Mouse (Mus musculus): Measurements from ENCODE around the gene Grik4. TPM values are rescaled to one million over a fixed set of nuclear protein-coding genes. Genes with fewer than 3 reads are reported as not detected.

The Grik4 gene
- total RNA-seq, 2 experiments from 2014 or later, result 0.11 to 0.36 TPM

DNA sequence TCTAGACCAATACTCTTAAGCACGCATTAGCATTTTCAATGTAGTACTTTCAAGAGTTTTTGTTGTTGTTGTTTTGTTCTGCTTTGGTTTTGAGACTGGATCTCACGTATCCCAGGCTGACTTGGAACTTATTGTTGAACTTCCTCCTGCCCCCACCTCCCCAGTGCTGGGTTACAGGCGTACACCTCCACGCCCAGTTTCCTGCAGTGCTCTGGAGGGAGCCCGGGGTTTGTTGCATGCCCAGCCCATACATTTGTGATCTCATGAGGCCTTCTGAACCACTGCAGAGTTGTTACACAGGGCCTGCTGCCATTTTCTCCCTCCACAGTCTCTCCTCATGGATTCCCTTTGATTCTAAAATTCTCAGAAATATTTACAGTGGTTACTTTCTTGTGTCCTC is 201.9 kb downstream of the Grik4 start:
- no peak for DNase-seq

DNA sequence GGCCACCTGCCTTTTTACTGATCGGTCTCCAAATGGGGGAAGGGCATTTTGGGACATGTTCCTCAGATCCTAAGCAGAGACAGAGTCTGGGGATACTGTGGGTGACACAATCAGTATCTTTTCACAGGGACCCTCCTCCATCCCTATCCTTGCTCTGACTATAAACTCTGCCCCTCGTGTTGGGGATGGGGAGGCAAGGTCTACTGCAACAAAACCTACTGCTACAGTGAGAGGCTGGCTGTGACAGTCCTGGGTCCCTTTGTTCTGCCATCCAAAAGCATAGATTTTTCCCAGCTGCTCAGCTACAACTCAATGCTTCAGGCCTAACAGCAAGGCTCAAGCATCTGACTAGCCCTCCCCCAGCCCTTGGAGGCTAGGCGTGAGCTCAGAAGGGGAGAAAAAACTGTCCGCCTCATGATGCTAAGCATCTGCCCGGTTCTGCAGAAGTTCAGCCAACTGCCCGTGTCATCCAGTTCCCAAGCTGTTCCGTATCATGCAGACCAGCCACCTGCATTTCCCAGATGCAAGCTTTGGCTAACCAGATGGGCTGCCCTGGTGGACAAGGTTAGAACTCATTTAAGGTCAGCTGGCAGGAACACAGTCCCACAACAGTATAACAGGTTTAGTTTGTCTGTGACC is 207.5 kb downstream of the Grik4 start:
- DNase-seq, result no peak

DNA sequence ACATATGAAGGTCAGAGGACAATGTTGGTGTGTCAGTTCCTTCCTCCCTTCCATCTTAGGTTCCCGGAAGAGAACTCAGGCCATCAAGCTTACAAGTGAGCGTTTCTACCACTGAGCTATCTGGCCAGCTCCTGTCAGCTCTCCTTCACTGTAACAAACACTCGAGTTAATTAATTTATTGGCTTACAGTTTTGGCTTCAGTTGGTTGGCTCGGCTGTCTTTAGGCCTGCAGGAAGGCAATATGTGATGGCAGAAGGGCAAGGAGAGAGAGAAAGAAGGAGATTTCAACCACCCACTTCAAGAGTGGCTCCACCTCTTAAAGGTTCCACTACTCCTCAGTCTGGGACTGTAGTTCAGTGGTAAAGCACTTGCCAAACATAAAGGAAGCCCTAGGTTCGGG is 209.2 kb downstream of the Grik4 start:
- no peak for DNase-seq

DNA sequence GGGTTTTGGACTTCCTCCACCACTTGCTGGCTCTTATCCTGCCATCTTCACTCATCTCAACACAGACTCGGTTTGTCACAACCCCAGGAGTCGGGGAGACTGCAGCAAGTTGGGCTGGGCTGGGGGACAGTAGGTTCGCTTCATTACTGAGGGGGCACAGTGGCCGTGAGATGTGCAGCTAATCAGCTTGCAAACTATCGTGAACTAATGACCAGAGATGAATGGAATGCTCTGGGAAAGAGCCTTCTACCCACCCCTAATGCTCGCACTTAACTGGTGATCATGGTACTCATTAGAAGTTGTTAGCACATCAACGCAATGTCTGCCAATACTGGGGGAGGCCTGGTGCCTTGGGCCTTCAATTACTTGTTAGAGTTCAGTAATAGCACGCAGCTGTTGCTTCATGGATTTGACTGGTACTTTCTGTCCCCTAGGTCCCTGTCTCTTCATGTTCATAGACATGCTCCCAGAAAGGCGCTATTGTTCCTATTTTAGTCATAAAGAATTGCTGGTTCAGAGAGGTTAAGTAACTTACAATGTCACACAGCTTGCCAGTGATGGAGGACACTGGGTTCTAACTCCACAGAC is 211.5 kb downstream of the Grik4 start:
- no peak for DNase-seq

DNA sequence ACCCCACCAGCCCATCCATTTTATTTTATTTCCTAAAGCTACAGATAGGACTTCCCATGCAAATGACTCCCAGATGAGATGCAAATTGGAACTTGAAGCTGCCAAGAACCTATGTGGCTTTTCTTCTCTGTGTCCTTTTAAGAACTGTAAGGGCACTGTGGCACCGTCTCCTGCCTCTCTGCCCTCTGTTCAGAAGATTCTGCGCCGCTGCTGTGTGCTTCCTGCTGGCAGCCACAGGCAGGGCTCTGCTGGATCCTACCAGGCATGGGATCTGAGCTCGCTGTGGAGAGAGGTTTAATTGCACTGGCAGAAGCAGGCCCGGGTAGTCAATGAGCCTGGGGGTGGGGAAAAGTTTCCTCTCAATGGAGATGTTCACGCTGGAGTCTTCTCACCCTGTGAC is 215.8 kb downstream of the Grik4 start:
- no peak for DNase-seq

DNA sequence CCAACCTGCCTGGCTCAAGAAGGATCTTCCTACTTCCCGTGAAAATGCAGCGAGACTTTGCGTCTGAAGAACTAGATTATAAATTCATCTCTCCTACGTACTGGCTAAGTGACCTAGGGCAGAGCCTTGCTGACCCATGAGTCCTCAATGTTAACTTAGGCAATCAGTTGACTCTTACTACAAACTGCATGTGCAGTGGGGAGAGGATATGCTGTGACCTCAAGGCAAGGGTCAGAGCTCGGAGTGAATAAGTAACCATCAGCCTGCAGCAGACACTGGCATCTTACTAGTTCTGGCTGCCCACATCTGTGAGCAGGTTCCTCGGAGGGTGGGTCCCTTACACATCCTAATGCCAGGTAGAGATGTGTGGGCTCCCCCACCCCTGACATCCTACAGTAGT is 216.6 kb downstream of the Grik4 start:
- DNase-seq, result no peak

DNA sequence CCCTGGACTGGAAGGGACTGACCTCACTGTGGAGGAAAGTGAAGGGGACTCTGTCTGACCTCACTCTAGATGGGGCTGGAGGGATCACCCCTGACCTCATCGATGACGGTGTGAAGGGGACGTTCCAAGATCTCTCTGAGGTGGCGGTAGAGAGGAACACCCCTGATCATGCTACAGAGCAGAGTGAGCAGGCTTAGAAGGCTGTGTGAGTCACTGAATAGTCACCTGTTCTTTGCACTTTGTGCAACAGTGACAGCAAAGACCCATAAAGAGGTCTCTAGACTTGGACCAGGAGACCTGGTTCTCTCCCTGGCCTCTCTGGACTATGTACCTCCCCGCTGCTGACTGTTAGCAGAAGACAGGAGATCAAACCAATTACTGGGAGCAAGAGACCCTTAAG is 217.1 kb downstream of the Grik4 start:
- DNase-seq, result no peak

DNA sequence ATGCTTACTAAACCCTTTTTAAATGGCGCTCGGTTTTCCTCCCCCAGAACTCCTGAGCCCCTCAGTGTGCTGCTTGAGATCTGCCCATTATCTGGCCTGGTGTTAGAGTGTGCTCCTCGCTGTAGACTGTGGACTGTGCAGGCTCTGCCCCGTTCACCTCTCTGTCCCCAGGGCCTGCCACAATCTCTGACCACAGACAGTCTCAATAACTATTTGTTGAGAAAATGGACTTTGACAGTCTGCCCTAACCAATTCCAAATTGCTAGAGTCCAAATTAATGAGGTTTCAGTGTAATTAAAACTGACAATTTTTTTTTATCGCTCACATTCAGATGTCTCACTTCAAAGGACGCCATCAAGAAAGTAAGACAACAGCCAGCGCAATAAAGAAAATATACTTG is 220.2 kb downstream of the Grik4 start:
- DNase-seq, result no peak

DNA sequence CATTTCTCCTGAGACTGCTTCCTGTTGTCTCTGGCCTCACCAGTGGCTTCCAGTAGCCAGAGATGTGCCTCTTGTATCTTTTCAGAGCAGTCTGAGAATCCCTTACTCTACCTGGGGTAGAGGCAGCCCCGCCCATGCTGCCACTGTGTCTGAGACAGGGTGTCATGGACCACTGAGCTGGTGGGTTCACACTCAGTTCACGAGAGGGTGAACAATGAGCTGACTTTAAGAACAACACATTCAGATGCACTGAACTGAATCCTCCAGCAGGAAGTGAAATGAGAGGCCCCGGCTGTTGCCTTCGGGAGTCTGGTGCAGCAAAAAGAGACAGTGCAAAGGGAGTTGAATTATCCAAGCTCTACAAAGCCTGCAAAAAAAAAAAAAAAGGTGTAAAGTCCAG is 221.8 kb downstream of the Grik4 start:
- DNase-seq, result no peak

DNA sequence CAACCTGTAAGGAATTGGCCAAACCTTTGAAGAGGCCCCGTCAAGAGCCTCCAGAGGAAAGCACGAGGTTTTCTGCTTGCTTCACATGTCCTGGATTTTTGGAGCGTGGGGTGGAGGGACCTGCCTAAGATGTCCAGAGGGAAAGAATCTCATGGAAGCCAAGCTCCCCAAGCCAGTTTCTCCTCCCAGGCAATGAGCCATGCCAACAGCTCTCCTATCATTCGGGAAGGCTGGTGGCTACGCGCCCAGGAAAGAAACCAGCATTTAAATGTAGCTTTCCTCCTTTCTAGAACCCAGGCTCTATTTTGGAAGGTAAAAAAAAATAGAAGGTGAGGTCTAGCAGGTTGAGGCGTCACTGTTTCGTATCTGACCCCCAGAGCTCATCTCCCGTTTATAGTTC is 222.6 kb downstream of the Grik4 start:
- DNase-seq, result no peak

DNA sequence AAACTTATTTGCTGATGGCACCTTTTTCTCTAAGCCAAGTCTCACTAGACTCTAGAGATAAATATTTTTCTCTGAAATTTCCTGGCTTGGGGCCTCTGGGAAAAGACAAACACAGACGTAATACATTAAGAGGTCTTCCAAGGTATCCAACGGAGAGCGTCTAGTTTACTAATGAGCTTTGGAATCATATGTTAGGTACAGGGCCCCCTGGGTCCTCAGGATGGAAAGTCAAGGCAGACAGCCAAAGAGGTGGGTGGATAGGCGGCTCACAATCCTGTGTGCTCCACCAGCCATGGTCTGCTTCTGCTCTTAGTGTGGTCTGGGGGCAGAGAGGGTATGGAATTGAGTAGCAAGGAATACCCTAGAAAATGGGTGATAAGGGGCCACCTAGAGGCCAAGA is 223.1 kb downstream of the Grik4 start:
- DNase-seq, result no peak

DNA sequence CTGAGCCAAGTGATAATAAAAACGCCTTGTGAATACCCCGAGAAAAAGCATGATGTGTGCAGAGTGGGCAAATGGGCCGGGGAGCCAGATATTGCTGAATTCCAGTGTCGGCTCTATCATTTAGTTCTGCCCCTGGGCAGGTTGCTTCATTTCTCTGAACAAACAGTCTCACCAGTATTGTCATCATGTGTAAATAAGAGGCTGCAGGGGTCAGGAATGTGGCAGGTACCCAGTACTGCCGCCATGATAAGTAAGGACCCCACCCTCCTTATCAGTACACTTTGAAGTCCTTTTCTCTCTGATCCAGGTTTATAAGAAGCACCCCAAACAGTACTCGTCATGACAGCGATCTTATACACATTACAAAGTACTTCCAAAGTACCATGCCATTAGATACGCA is 230.4 kb downstream of the Grik4 start:
- DNase-seq, result no peak

DNA sequence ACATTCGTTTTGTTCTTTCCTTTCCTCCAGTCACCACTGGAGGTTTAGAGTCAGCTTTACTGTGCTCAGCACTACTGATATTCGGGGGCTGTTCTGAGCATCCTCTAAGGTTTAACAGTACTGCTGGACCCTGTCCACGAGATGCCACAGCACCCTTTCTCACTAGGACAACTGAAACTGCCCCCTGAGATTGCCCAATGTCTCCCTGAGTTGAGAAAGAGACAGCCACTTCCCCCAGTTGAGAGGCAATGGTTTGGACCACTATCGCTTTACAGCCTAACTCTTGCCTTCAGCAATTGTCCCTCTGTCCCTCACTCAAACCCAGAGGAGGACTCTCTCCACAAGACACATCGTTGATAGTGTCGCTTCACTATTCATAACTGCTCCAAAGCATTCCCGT is 238.4 kb downstream of the Grik4 start:
- DNase-seq, result no peak

DNA sequence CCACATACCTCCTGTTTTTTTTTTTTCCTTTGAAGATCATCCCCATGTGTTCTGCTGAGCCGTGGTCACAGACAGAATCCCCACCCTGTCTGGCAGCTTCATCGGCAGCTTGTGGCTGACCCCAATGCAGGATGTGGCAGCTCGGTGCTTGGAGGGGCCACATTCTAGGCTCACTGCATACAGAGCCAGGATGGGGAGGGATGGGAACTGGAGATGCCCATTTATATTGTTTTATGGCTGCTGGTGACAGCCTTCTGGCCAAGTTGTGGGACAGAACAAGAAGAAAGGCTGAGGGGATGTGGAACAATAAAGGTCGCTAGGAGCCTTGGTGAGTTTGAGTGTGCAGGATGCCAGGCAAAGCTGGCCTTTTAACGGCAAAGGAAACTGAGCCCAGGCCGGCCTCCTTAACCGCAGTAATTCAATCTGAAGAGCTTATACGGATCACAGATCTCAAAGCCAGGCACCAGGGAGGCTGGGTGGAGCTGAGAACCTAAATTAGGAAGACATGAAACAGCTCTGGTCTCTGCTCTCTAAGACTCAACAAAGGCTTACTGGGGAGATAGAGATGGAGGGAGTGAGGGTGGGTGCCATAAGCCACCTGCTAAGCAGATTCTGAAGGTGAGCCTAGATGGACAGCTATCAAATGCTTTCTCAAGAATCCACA is 241.0 kb downstream of the Grik4 start:
- no peak for DNase-seq

DNA sequence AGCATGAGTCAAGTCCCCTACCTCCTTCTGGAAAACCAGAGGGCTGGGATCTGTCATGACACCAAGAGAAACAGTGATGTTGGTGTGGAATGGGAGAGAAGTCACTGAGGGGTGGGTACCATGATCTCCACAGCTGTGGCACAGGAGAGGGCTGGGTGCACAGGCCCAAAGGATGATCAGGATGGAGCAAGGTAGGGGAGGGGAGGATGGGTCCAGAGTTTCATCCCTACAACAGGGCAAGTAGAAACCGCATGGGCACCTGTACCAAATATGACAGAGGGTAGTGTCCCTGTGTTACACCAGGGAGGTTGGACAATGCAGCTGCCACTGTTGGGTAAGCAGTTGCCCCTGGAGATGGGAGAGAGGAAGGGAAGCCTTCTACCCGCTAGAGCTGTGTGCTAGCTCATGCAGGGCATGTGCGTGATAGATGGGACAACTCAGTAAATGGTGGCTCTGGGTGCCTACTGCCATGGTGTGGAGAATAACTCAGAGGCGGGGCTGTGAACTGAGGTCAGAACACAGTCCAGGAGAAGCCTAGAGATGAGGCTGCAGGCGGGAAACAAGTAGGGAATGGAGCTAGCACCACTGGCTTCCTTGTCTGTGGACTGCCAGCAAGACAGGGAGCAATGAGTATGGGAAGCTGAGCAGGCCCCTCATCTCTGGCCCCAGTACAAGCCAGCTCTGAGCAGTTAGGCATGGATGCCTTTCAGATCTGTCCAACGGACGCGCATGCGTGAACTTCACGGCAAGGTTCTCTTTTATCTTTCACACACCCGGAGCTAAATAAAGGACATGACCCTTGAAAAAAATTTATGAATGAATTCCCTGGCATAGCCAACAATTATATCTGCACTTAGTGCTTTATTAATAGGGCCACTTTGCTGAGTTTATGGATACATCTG is 241.8 kb downstream of the Grik4 start:
- no peak for DNase-seq

DNA sequence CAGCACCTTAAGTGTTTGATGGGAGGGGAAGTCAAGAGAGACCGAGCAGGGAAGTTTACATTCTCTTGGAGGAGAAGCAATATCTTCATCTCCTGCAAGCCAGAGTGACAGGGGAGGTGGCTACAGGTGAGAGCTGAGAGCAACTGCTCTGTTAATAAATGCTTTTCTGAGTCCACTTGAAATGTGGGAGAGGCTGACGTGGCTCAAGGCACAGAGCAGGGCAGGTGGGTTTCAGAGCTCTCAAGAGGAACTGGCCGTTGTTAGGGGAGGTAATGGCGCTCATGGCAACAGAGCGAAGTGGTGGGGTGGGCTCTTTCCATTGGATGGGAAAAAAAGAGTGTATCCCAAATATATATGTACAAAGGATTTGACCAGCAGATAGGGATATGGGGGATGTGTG is 242.6 kb downstream of the Grik4 start:
- no peak for DNase-seq

DNA sequence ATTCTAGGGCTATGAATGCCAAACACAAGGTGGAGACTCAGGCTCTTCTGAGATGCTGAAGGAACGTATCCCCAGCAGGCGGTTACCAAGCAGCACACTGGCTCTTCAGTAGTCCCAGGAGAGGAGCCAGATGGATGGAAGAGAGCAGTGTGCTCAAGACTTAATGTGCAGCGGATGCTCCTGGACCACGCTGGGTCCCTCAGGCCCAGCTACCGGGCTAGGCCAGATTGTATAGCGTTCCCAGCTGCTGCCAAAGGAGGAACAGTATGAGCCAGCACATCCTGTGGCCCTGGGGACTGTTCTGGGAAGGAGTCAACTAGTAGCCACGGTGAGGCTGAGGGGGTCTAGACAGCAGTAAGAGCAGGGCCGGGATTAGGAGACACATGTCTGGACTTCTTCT is 251.3 kb downstream of the Grik4 start:
- no peak for DNase-seq

DNA sequence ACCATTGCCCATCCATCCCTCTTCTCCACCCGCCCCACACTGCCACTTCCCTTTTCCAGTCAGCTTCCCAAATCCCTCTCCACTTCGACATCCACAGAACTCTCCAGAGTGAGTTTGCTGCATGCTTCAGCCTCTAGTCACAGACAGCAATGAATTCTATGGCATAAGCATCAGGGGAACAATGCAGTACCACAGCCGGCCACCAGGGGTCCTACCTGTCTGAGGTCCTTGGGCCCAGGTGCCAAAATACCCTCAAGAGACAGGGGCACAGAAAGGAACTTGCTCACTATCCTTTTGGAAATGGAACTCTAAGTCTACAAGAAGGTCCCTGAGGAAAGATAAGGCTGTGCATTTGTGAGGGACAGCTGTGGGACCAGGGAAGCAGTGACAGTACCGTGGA is 256.1 kb downstream of the Grik4 start:
- peak; percentile 18 for DNase-seq

DNA sequence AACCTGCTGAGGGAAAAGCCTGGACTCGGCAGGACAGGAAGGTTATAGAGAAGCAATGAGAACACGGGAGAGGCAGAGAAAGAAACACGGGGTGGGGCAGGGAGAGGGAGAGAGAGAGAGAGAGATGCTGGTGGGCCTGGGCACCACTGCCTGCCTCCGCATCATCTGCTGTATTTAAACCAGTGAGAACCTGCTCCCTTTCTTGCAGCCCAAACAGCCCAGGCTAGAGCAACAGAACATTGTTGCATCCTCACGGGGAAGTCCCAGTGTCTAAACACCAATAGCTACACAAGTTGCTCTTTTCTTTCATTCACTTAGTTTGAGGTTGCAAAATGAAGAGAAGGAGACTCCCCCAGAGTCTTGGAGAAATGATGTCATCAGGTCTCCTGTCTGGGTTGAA is 258.2 kb downstream of the Grik4 start:
- DNase-seq, result no peak

DNA sequence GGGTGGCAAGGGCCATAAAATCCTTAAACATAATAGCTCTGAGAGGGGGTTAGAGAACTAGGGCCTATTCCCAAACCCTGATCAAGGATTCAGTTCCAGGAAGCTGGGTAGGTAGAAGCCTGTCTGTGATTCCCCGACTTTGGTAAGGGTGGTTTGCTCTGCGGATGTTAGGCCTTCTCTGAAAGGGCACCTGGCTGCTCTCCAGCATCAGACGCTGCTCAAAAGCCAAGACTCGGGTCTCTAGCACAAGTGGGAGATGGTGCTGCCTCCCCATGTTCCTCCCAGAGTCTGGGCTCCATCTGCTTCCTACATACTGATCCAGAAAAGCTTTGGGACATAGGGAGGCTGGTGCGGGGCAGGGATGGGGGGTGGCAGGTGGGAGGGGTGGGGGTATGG is 270.3 kb downstream of the Grik4 start:
- no peak for DNase-seq

DNA sequence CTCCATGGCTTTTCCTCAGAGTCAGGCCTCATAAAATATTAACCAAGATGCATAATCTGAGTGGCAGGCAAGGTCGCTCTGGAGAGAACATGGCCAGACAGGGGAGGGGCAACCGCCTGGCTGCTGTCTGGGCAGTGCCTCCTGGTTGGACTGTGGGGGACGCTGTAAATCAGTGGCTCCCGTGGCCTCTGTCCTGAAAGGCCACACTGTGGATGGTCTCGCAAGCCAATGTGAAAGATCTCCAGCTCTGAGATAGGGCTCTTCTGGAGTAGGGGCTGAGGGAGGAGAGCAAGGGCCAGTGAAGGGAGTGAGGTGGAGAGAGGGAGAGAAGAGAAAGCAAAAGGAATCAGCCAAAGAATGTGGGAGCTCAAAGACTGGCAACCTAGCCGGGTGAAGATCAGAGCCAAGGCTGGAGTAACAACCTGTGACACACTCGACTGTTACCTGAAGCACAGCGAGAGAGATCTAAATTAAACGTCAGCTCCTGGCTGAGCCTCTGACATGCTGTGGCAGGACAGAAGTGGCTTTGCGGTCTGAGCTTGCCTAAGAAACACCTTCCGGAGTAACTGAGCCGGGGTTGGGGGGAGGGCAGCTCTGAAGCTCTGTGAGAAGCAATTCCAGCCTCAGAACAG is 270.8 kb downstream of the Grik4 start:
- DNase-seq, result no peak

DNA sequence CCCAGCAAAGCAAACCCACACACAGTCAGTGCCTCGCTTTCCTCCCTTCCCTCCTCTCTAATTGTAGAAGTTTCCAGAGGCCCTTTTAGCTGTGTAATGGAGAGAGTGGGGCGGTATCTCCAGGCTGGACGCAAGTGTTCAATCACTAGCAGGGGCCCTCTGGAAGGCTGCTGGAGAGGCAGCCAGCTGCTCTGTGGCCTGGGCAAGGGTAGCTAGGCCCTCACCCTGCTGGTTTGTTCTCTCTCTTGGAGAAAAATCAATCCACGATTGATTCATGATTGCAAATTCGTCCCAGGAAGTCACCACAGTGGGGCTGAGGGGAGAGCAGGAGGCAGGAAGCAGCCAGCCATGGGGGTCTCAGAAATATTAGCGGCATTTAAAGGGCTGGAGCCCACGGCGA is 271.3 kb downstream of the Grik4 start:
- no peak for DNase-seq

DNA sequence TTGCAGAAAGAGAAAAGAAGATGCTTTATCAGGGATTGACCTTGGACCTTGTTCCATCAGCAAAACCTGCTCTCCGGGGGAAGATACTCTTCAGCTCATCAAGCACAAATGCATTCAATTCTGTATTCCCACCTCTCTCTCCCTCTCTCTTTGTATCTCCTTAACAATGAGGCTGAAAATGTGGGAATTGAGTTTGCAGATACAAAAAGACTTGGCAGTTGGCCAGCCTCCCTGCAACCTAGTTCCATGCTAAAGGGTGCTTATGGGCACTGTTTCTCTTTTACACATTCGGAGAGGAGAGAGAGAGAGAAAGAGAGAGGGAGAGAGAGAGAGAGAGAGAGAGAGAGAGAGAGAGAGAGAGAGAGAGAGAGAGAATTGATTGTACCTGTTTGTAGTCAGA is 273.7 kb downstream of the Grik4 start:
- no peak for DNase-seq

Measured in gastrocnemius, postnatal 25 days (tissue).